Mouse (Mus musculus) liver, adult 2 months (tissue): ENCODE measurements at regions not wholly inside any gene's neighbourhood (a gene's known extent, or its start where the extent isn't known, plus 50 kb on each side); places are given as distances from the start of the nearest gene placed in this dataset.

Experiments
- DNase-seq: peaks from one replicate; pipeline ENCODE4 v3.0.0-alpha.2; 2011; ENCODE audit warnings: low read depth, low spot score; ENCODE audit errors: extremely low read depth
- H3K27ac ChIP-seq: fragments of 200-500 bp; replicated peaks from 2 replicates; pipeline ENCODE4 v1.5.1; 2012; ENCODE audit warnings: low read depth, mild to moderate bottlenecking, control low read depth, inconsistent platforms, low read length; ENCODE audit not compliant: insufficient read depth
- H3K27me3 ChIP-seq: fragments of 200-500 bp; 2 replicates; pipeline ENCODE4 v1.6.1; 2012; ENCODE audit warnings: mild to moderate bottlenecking, moderate library complexity, low read length, inconsistent platforms; ENCODE audit not compliant: control insufficient read depth, insufficient read depth
- H3K36me3 ChIP-seq: fragments of 200-500 bp; 2 replicates; pipeline ENCODE4 v1.6.1; 2012; ENCODE audit warnings: low read length, inconsistent platforms; ENCODE audit not compliant: control insufficient read depth, insufficient read depth
- H3K4me1 ChIP-seq: fragments of 200-500 bp; 2 replicates; pipeline ENCODE4 v1.6.1; 2011; ENCODE audit warnings: low read length; ENCODE audit not compliant: control insufficient read depth, insufficient read depth
- H3K4me3 ChIP-seq: fragments of 200-500 bp; 2 replicates; pipeline ENCODE4 v1.5.1; 2011; ENCODE audit warnings: low read depth, mild to moderate bottlenecking, control low read depth, low read length, moderate library complexity; ENCODE audit not compliant: insufficient read depth
- H3K79me2 ChIP-seq: fragments of 200-500 bp; 2 replicates; pipeline ENCODE4 v1.6.1; 2012; ENCODE audit warnings: inconsistent platforms, mild to moderate bottlenecking, low read length, moderate library complexity; ENCODE audit not compliant: control insufficient read depth, insufficient read depth
- H3K9ac ChIP-seq: fragments of 200-500 bp; 2 replicates; pipeline ENCODE4 v1.6.1; 2012; ENCODE audit warnings: low read depth, mild to moderate bottlenecking, control low read depth, inconsistent platforms, low read length
- CTCF ChIP-seq: fragments of 200-500 bp; IDR thresholded peaks from 2 replicates; pipeline ENCODE4 v1.5.1; 2011; ENCODE audit warnings: low read depth, low read length, control low read depth
- POLR2A ChIP-seq: fragments of 200-500 bp; IDR thresholded peaks from 2 replicates; pipeline ENCODE4 v1.6.1; 2011; ENCODE audit warnings: low read length, control low read depth; ENCODE audit not compliant: insufficient read depth; ENCODE audit errors: extremely low read depth
- WGBS: fragments of 180-500 bp; shearing (Covaris S2); methylation state at CpG from one replicate; pipeline ENCODE4 v1.1.7; 2018; 5-methylcytosine and 5-hydroxymethylcytosine counted together

GRCm38 (mm10) chr10:66201115-66201514 is 894.8 kb upstream of the Jmjd1c start:
- H3K79me2 ChIP-seq, result no peaks in the 10 kb centered on the region
- no peak for DNase-seq
- H3K36me3 ChIP-seq, result no peaks in the 10 kb centered on the region
- H3K4me1 ChIP-seq, result no peaks in the 10 kb centered on the region
- no peak overlapping the region for H3K4me3 ChIP-seq
- H3K27ac ChIP-seq, result no peak overlapping the region
- H3K27me3 ChIP-seq, result no peaks in the 10 kb centered on the region
- TF ChIP-seq CTCF, result no peak
- TF ChIP-seq POLR2A, result no peak
- 61% methylated on average over 4 of the region's 4 CpGs for WGBS
- H3K9ac ChIP-seq, result no peak overlapping the region

GRCm38 (mm10) chr10:66228123-66228522 is 867.8 kb upstream of the Jmjd1c start:
- H3K4me3 ChIP-seq, result no peak overlapping the region
- no peak for TF ChIP-seq POLR2A
- no peak for TF ChIP-seq CTCF
- no peaks in the 10 kb centered on the region for H3K27me3 ChIP-seq
- H3K9ac ChIP-seq, result no peak overlapping the region
- WGBS, result 48% methylated on average over 2 of the region's 2 CpGs
- H3K4me1 ChIP-seq, result no peaks in the 10 kb centered on the region
- H3K36me3 ChIP-seq, result no peaks in the 10 kb centered on the region
- no peaks in the 10 kb centered on the region for H3K79me2 ChIP-seq
- no peak overlapping the region for H3K27ac ChIP-seq
- DNase-seq, result no peak

- H3K27ac ChIP-seq, result no peak overlapping the region
- 71% methylated on average over 2 of the region's 2 CpGs for WGBS
- TF ChIP-seq POLR2A, result no peak
- TF ChIP-seq CTCF, result no peak
- no peaks in the 10 kb centered on the region for H3K36me3 ChIP-seq
- no peaks in the 10 kb centered on the region for H3K79me2 ChIP-seq
- no peaks in the 10 kb centered on the region for H3K27me3 ChIP-seq
- no peak overlapping the region for H3K4me3 ChIP-seq
- H3K9ac ChIP-seq, result no peak overlapping the region
- H3K4me1 ChIP-seq, result no peaks in the 10 kb centered on the region
- DNase-seq, result no peak
Measured at GRCm38 (mm10) chr10:66234370-66234916, 861.5 kb upstream of the Jmjd1c start.

- Histone ChIP-seq H3K4me1 (no peaks in the 10 kb centered on the region), H3K9ac (no peak overlapping the region), H3K36me3 (no peaks in the 10 kb centered on the region), H3K4me3 (no peak overlapping the region), H3K79me2 (no peaks in the 10 kb centered on the region), H3K27me3 (no peaks in the 10 kb centered on the region), H3K27ac (no peak overlapping the region)
- TF ChIP-seq CTCF (no peak), POLR2A (no peak)
- 54% methylated on average over 5 of the region's 5 CpGs for WGBS
- no peak for DNase-seq
Measured at GRCm38 (mm10) chr10:66256377-66256776, 839.5 kb upstream of the Jmjd1c start.

- Histone ChIP-seq H3K36me3 (no peaks in the 10 kb centered on the region), H3K4me1 (no peaks in the 10 kb centered on the region), H3K27ac (no peak overlapping the region), H3K27me3 (no peaks in the 10 kb centered on the region), H3K9ac (no peak overlapping the region), H3K4me3 (no peak overlapping the region), H3K79me2 (no peaks in the 10 kb centered on the region)
- no peak for TF ChIP-seq CTCF
- TF ChIP-seq POLR2A, result no peak
- no peak for DNase-seq
- 83% methylated on average over 4 of the region's 4 CpGs for WGBS
Measured at GRCm38 (mm10) chr10:66270647-66271270, 825.2 kb upstream of the Jmjd1c start.

- Histone ChIP-seq H3K27me3 (no peaks in the 10 kb centered on the region), H3K27ac (no peak overlapping the region), H3K9ac (no peak overlapping the region), H3K36me3 (no peaks in the 10 kb centered on the region), H3K79me2 (no peaks in the 10 kb centered on the region), H3K4me3 (no peak overlapping the region), H3K4me1 (no peaks in the 10 kb centered on the region)
- no peak for TF ChIP-seq CTCF
- no peak for TF ChIP-seq POLR2A
- no peak for DNase-seq
- WGBS, result 46% methylated on average over 4 of the region's 4 CpGs
Measured at GRCm38 (mm10) chr10:66295628-66296027, 800.3 kb upstream of the Jmjd1c start.
